Mouse (Mus musculus) cerebellum, adult (tissue): ENCODE measurements at regions not wholly inside any gene's neighbourhood (a gene's known extent, or its start where the extent isn't known, plus 50 kb on each side); places are given as distances from the start of the nearest gene placed in this dataset.

ENCODE experiments used
- ATAC-seq: cut with Nextera tagmentation; 2 replicates; pipeline ENCODE4 v1.9.2; 2017; ENCODE audit warnings: mild to moderate bottlenecking, moderate library complexity, mixed read lengths; ENCODE audit not compliant: insufficient number of reproducible peaks, low FRiP score, low TSS enrichment

DNA sequence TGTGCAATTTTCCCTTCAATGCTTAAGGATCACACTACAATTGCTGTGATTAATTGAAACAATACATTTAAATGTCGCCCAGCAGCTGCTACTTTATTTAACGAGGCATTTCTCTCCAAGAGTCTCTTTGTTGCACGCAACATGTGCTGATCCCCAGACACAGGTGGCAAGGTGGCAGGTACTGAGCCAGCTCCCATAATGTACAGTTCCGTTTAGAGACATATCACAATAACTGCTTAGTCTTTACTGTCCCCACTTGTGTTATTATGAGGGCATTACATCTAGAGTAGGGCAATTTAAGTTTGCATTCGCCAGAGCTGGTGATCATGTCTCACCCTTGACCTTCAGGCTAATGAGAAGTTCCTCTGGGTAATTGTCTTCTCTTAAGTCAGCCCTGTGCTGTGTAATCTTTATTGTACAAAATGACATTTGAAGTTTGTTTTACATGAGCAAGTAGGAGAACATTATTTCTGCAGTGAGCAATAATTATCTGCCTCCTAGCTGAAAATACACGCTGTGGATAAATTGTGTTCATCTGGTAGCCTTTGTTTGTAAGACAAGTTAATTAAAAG, 1005.7 kb upstream of the Nudt12 start:
- ATAC-seq = no peak

DNA sequence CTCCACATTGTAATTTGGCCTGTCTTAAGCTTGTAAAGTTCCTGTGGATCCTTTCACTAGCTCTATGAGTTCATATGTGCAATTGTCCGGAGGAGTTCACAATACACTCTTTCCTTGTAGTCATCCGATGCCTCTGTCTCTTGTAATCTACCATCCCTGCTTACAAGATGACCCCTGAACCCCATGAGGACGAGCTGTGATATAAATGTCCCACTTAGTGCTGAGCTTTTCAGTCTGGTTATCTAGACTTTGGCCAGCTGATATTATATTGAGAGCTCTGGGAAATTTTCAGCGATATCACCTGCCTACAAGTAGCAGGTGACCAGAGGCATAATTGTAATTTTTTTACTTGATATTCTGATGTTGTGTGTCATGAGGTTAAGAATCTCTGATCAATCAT, 984.8 kb upstream of the Nudt12 start:
- no peak for ATAC-seq

DNA sequence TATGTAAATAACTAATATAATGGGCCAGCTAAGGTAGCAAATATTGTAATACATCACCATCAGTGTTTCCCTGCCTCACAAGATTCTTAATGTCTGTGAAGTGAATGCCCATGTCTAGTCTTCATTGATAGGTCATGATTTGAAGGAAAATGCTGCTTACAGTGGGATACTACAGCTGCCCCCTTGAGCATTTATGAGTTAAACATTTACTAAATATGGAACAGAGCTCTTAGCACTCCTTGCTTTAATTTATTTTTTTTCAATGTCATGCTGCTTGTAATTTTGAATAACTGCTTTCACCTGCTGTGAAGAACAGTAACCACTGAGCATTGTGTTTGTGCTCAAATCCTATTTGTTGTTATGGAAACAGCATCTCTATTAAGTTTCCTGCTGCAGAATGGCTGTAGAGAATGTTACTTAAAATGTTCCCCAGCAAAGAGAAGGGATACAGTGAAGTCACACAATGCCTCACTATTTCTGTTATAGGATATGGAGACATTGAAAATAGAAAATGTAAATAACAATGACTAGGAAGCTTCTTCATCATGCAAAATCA, 966.2 kb upstream of the Nudt12 start:
- ATAC-seq = no peak

DNA sequence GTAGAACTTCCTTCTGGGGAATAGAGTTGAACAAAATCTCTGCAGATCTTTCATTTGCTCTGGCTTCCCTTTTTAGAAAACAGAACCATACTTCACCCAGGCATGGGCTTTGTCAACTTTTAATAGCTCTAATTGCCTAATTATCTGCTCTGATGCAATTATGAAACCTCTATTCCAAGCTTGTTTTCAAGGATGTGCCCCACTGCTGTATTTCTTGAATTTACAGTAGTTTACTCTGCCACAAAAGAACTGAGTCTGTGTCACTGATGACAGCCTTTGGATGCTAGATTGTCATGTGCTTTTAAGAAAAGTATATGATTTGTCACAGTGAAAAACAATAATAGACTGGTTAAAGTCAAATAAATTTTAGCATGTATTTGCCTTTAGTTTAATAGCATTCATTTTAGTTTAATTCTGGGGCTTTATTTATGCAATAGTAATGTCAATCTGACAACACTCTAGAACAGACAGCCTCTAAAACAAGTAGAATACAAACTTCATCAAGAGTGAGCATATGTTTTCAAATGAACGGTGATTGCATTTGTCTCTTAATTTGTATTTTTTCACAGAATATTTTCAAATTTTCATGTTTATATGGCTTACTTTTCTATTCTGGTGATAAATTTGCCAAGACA, 964.1 kb upstream of the Nudt12 start:
- ATAC-seq = no peak

DNA sequence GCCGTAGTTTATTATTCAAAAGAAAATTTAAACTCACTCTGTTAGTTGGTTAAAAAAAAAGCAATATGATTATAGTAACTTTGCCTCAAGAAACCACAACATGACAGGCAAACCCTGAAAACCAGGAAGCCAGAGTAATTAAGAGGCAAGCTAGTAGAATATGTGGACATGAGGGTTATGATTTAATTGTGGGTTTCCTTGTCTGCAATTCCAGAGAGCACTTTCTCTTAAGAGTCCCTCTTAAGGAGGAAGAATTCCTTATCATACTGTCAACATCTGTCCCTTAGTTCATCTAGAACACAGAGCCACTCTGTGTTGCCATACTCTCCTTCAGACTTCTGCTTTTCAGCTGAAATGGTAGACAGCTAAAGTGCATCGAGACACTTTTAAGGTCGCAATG, 954.2 kb upstream of the Nudt12 start:
- no peak for ATAC-seq

DNA sequence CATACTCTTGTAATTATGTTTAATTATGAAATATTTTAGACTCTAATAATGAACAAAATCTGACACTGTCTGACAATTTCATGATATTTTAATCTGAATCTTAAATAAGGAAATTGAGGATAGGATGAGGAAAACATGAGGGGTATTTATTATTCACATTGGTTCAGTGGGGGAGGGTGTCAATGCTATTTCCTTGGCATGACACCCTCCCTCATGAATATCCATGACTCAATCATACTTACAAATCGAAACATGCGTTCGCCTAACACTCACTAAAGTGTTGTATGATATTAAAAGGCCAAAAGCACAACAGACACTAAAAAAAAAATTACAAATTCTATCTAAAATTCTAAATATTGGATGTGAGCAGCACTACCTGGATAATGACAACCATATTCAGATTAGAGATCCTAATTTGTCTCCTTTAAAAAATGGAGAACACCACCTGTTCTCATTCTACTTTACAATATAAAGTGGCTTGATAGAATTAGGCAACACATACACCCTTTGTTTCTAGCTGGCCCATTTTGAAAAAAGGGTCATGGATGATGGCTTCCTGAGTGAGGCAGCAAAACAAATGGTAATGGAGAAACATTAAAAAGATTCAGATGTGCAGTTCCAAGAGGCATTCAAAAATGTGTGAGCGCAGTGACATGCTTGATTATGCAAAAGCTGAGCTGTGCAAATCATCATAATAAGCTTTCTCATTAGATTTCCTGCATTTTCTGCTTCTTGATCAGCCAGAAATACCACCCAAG, 942.3 kb upstream of the Nudt12 start:
- ATAC-seq = no peak

DNA sequence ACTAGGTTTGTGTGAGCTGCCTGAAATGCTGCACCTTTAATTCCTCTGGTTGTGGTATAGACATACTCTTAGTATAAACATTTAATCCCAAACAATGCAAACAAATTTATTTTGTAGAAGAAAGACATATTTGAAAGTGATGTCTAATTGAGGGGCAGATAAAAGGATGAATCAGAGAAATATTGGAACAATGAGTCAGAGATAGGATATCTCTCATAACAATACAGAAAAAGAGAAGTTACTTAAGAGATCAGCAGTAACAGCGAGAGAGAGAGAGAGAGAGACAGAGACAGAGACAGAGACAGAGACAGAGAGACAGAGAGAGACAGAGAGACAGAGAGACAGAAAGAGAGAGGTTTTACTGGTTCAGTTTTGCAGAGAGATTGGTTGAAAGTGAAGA, 933.3 kb upstream of the Nudt12 start:
- ATAC-seq = no peak

DNA sequence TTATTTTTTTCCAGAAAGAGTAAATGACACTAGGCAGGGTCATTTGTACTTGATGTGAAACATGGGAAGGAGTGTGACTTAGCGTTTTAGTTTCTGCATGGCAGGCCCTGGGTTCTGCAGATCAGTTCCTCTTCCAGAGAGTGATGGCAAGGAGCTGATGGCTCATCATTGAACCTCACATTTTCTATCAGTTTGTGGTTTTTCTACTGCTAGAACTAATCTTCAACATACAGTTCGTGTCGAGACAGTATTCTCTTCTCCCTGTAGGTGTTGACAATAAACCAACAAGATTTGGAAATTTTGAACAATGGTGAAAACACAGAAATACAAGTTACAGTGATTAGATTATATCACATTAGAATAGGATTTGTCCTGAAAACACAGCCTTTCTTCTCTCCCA, 891.2 kb upstream of the Nudt12 start:
- no peak for ATAC-seq

DNA sequence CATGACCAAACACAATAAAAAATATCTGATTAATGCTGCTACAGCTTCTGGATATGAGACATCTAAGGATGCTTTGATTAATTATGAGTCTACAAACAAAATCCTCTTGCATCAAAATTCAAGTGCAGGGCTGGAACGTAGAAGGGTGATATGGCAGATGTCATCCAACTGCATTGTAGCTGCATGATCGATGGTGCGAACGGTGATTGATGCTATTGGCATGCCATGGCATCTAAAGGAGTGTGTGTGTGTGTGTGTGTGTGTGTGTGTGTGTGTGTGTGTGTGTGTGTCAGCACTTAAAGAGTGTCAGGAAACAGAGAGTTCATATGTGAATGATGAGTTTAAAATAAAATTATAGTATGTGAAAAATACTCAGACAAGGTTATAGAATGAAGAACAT, 864.6 kb upstream of the Nudt12 start:
- ATAC-seq = no peak

DNA sequence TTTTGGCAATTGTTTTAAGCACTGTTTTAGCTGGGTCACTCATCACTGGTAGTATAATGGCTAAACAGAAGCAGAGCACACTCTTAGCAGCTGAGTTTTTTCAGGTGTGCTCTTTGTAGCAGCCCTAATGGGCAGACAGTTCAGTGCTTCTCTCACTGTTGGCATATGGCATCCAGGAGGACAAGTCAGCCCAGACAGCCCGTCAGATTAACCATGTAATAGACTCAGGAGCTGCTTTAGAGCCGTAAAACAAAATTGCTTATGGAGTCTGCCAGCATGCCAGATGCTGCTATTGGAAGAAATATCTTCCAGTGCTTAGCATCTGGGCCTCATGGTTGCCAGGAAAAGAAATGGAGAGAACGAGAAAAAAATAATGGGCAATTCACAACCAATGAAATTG, 835.7 kb upstream of the Nudt12 start:
- ATAC-seq = no peak

DNA sequence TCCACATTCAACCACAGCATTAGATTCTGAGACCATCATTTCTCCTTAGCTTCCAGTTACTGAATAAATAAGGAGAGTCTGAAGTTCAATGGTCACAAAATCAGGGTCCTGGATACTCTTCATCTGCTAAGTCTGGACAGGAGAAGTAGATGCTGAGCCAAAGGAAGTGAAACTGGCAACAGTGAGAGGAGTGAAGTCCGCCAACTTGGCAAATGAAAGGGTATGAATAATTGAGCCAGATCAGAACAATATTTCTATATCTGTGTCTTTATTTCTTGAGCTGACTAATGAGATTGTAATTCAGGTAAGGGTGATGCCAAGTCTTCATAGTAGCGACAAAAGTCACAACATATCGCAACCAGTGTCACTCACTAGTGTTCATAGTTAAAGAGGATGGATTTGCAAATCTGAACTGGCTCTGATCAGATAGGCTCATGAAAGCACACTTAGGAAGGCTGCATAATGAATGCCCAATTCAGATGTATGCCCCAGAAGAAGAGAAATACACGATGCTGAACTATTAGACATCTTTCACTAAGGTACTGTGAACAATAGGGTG, 832.2 kb upstream of the Nudt12 start:
- no peak for ATAC-seq

DNA sequence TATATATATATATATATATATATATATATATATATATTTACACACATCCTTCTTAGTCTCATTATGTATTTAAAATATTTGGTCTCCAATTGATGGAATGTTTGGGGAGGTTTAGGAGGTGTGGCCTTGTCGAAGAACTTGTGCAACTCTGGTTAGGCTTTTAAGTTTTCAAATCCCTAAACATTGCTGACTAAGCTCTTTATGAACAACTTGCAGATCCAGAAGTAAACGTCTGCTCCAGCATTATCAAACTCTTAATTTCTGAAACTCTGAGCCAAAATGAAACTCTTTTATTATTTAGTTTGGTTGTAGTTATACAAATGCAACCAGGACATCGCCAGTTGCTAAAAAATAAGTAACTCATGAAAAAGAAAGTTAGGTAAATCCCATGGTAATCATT, 792.7 kb upstream of the Nudt12 start:
- ATAC-seq = no peak

DNA sequence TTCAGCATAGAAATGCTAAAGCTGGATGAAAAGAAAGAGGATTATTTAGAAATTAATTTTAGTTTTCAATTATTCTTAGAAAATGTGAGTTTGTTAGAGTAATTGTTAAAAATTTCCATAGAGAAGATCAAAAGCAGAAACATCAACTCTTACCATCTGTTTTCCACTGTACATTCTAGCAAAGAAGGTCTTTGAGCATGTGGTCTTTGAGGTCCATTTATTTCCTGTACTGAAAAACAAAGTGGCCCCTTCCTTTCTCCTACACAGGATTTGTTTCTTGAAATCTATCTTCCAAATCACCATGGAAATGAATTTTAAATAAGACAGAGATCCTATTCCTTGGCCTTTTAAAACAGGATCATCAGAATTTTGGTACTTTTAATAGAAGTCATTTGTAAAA, 780.3 kb upstream of the Nudt12 start:
- no peak for ATAC-seq

DNA sequence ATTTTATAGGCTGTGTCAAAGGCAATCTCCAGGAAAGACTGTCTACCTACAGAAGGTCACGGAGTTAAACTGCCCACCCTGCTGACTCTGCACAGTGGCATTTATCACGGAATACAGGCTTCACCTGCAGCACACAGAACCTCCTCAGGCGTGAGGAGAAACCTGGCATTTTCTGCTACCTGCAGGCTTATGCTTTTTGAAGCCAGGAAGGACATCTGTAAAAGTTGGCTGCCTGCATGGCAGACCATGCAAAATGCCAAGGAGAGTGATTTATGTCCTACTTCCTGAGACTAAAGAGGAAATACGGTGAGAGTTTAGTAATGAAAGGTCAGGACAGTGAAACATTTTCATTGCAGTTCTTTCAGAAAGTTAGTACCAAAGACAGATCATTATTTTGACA, 779.6 kb upstream of the Nudt12 start:
- peak; percentile 26; the same call in 1 of the 2 replicates for ATAC-seq

DNA sequence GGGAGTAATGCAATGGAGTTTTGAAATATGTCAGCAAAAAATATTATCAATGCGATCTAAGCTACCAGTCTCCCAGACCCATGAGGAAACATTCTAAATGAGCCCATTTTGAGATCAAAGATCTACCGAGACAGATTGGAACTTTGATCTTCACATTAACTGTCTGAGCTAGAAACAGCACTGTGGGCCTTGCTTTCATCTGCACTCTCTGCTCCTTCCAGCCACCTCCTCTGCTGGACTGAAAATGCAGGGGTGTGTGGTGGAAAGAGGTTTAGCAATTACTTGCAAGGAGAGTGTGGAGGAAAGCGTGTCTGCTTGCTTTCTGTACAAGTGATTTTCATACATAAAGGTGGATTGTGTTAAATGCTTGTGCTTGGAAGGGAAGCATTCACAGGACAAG, 760.9 kb upstream of the Nudt12 start:
- ATAC-seq = no peak

DNA sequence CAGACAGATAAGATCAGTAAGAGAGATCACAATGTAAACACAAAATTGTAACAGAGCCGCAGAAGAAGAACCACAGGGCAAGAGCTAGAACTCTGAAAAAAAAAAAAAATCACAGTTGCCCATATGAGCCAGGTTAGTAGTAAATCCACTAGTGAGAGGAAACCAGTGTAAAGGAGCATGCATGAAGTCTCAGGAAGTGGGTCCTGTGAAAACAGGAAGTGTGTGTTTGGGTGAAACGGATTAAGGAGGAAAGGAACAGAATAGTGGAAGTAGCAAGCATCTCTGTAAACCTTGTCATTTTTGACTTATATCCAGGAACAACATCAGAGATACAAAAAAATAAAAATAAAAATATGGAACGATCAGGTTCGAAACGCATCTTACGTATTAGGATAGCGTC, 753.4 kb upstream of the Nudt12 start:
- no peak for ATAC-seq

DNA sequence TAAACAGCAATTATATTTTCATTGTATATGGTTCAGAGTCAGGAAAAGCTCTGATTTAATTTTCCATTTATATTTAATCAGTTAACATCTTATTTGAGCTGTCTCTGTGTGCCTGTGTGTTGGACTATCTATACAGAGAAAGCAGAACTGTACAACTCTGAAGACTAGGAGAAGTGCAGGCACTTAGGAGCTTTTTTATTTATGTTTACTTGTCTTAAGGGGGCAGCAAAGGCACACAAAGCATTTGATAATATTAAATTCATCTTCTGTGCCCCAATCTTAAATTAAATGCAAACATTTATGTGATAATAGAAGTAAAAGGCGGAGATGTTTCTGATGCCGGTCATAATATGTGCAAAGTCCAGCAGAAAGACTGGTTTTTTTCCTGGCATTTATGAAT, 751.3 kb upstream of the Nudt12 start:
- no peak for ATAC-seq

DNA sequence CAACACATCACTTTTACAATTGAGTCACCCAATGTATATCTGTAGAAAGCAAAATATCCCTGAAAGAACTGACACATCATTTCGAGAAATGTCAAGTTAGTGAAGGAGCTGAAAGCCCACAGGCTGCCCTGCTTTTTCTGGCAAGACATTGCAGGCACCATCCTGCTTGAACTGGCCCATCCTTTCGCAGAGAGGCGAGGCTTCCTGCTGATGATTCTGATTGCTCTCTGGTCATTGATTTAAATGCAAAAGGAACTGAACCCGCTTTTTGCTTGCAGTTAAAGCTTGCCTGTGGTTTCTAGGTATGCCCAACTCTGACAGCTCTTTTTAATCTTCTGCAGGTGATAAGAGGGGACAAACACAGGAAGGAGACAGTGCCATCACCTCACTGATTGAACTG, 748.9 kb upstream of the Nudt12 start:
- ATAC-seq = no peak

DNA sequence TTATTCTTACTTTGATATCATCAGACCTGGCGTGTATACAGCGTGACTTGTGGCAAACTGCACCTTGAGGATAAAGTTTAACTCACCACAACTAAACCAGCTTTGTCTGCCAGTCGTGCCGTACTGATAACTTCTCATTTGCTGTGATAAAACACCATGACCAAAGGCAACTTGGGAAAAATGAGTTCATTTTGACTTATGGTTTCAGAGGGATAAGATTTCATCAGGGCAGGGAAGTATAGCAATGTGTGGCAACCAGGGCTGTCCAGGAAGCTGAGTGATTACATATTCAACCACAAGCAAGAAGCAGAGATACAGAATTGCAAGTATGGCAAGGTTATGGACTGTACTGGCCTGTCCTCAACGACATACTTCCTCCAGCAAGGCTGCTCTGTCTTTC, 747.7 kb upstream of the Nudt12 start:
- no peak for ATAC-seq

DNA sequence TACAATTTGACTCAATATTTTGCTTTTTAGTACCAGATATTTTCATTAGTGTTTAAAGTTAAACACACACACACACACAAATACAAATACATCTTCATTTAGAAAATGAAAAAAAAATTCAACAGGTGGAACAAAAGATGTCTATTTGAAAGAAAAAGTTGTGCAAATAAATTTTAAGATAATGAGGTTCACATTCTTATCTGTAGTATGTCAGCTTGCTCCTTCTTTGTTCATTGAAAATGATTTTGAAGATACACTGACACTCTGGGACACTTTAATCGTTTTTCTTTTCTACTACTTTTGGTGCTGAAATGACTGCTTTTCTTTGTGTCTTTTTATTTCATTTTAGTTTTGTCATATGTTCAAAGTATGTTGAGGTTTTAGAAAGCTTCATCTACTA, 732.9 kb upstream of the Nudt12 start:
- ATAC-seq = no peak
